Mouse (Mus musculus): ENCODE results near the gene Ccna2.

The Ccna2 gene

DNA sequence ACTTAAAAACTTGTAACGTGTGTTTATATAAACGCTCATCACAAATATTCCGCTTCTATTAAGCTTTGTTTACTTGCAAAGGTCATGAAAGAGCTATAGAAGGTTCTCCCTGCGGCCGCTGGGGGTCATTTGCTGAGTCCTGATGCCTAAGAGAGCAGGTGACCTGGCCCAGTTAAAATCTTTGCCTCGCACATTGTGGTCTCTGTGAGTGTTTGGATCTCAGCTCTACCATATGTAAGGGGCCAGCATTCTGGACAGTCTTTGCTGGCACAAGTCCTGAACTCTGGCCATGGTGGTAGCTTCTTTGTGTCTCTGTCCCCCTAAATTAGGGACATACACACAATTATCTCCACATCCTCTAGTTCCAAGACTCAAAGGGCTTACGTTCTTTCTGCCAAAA lies 39.2 kb downstream of the Ccna2 start:
- no peak for DNase-seq

DNA sequence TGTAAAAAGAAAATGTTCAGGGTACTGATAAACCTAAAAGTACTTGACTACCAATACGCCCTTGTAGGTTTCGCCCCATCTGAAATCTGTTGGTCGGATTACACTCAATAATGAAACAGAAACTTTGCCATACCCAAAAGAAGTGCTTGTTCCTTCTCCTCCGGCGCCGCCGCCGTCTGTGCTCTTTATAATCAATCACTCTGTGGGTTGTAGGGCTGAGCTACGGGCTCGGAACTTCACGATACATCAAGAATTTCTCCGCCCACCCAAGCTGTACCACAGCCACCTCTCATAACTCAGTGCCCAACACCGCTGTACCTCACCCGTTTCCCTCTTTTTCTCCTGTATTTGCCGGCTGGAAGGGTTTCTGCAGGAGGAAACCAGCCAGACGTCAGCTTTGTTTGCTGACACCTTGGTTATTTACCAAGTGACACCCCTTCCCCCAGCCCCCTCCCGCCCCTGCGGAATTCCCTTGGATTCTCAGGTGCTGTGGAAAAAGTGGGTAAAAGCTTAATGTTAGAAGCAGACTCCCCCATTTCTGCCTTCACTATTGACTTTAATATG lies 39.9 kb downstream of the Ccna2 start:
- no peak for DNase-seq

DNA sequence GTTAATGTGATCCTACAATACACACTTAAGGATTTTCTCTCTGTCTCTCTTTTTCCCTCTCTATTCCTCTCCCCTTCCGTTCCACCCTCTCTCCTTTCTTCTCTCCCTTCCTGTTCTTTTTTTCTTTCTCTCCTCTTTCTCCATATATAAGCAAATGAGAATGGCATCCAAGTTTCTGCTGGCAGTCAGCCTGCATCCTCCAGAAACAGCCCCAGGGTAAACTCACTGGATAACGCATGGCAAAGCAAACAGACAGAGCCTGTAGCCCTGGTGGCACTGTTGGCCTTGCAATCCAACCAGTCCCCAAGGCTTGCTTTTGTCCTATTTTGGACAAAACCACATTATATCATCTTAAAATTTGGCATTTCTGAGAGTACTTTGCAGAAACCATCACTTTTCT lies 40.7 kb downstream of the Ccna2 start:
- DNase-seq: no peak

DNA sequence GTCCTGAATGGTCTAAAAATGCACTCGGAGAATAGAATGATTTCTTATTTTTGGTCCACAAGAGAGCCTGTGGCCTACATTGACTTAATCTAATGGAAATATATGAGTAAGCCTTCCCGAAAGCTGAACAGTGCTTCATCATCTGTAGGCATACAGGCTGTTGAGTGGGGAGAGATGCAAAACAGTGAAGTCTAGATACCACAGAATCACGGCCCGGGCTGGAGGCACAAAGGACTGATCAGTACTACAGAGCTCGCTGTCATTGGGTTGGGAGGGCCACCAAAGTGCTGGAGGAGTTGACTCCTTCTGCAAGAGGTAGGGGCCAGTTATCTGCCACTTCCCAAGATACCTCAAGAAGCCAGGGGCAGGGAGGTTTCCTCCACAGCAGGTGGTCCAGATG lies 41.2 kb downstream of the Ccna2 start:
- DNase-seq: no peak

DNA sequence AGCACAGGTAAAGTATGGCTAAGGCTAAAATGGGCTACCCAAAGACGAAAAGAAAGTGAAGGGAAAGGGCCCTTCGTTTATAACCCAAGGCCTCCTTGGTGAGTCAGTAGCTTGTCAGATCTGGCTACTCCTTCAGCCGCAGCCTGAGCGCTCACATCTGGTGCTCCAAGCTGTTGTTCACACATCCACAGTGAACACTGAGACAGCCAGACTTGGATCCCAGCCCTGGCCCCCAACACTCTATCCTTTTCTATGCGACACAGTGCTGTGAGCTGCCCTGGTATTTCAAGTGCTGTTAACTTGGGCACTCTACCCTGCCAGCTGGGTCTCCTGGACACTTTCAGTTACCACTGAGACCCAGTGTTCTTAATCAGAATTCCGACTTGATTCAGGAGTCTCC lies 41.6 kb downstream of the Ccna2 start:
- no peak for DNase-seq

DNA sequence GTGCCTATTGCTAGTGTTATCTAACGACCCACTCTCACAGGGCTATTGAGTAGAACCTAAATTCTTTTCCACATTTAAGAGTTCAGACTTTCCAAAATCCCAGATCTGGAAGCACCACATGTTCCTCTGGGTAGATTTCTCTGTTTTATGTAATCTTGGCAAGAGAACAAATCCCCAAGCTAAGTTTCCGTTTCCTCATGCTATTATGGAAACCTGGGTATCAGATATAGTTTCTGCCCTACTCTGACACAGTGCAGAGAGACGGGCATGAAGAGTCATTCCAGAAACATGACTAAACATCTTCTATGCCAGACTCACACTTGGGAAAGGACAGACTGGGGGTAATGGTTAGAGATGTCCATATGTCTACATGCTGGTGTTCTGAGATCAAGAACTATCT lies 47.5 kb downstream of the Ccna2 start:
- no peak for DNase-seq

DNA sequence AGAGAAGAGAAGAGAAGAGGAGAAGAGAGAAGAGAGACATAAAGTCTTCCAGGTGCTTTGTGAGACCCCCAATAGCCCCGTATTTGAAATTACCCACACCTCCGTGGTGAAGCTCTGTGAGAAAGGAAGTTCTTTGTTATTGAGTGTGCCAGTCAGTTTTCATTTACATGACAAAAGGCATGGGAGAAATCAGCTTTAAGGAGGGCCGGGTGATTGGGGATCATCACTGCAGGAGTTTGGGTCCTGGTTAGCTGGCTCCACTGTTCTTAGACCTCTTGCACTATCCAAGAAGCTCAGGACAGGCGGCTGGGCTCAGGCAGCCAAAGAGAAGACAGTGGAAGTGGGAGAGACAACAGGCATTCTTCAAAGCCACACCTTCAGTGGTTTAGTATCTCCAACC lies 49.8 kb downstream of the Ccna2 start:
- DNase-seq: no peak

DNA sequence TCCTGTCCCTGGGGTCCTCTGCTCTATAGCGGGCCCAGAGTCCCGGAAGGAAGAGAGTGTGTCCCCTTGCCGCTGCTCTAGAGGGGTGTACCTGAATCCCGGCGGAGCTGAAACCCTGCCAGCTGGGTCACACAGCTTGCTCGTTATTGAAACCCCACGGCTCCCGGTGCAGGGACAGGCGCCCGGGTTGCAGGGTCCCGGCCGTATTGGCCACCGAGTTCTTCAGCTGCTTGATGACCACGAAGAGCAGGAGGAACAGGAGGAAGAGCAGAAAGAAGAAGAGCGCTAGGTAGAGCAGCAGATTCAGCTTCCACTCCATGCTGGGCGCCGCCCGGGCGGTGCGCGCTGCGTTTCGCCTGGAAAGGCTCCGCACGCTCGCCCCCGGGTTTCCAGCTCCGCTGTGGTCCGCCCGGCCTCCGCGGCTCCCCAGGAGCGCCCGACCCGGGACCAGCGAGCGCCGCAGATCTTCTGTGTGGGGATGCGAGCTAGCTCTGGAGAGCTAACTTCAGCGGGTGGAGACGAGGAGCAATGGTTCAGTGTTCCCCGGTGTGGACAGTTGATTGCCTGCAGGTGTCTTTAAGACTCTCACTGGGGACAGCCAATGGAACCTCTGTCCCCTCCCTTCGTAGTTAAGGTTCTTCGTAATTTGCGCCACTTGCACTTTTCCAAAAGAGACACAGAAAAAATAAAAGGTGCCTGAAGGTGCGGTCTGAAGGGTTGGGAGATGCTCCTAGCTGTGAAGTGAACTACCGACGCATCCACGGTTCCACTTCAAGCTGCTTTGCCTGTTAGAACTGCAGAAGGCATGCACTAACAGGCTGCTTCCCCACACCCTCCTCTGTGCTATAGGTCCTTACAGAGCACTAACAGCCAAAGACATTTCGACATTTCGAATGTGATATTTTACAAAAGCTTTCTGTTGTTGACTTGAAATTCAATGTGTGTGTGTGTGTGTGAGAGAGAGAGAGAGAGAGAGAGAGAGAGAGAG lies 50.6 kb downstream of the Ccna2 start, which contains the start of gene Gm11549:
Gene Gm11549 (minus strand): TSS at position 741 of the 988 bp plus-strand sequence.
- DNase-seq: no peak

DNA sequence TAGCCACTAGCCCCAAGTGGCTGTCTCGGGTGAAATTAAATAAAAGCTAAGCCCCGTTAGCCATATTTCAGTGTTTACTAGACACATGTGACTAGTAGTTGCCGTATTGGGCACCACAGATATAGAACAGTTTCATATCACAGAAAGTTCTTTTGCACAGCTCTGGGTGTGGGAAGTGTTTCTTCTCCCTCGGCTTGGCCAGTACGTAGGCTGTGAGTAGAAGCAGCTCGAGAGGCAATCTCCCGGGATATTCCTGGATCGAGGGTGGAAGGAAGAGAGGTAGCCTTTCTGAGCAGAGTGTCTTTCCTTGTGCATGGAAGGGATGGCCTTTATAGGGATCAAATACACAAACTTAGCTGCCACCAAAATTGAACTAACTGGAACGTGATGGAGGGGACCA lies 55.8 kb downstream of the Ccna2 start:
- DNase-seq: no peak

Data from cerebellum, adult 8-10 months (tissue).